Mouse (Mus musculus) CD4-positive, CD25-positive, alpha-beta regulatory T cell, adult 2 months (primary cell): ENCODE results near the gene Igflr1.

Experiments used
- DNase-seq: peaks from one replicate; pipeline ENCODE4 v3.0.0-alpha.2; 2012; ENCODE audit warnings: low read depth, low spot score

The Igflr1 gene

GRCm38 (mm10) chr7:30553810-30554584, 11.2 kb upstream of the Igflr1 start:
- DNase-seq: no peak

GRCm38 (mm10) chr7:30556894-30557536, 8.2 kb upstream of the Igflr1 start:
- peak; percentile 53 for DNase-seq

- DNase-seq: no peak
Measured at GRCm38 (mm10) chr7:30557901-30558514, 7.2 kb upstream of the Igflr1 start.

- DNase-seq: peak; percentile 26
Measured at GRCm38 (mm10) chr7:30558656-30559442, 6.4 kb upstream of the Igflr1 start.

- peak; percentile 94 for DNase-seq
Measured at GRCm38 (mm10) chr7:30559443-30559954, 5.7 kb upstream of the Igflr1 start, which contains the start of gene Lin37. Lin37 (minus strand) TSS chr7:30559838.

GRCm38 (mm10) chr7:30560296-30560695, 4.9 kb upstream of the Igflr1 start:
- DNase-seq: no peak

- no peak for DNase-seq
Measured at GRCm38 (mm10) chr7:30562526-30563116, 2.6 kb upstream of the Igflr1 start.

- DNase-seq: peak; percentile 99
Measured at GRCm38 (mm10) chr7:30563117-30563905, 1.9 kb upstream of the Igflr1 start, which contains the start of the genes U2af1l4, Gm49396 and Psenen. U2af1l4 (plus strand) TSS chr7:30563301. Gm49396 (plus strand) TSS chr7:30563344. Psenen (minus strand) TSS chr7:30563627.

- DNase-seq: peak; percentile 88
Measured at GRCm38 (mm10) chr7:30563906-30564280, 1.3 kb upstream of the Igflr1 start.

- DNase-seq: no peak
Measured at GRCm38 (mm10) chr7:30566033-30566432, 806 bp downstream of the Igflr1 start.

- no peak for DNase-seq
Measured at GRCm38 (mm10) chr7:30567555-30567954, 2.3 kb downstream of the Igflr1 start.

GRCm38 (mm10) chr7:30572389-30572788, 7.2 kb downstream of the Igflr1 start:
- no peak for DNase-seq

- no peak for DNase-seq
Measured at GRCm38 (mm10) chr7:30572969-30573368, 7.7 kb downstream of the Igflr1 start.

GRCm38 (mm10) chr7:30579950-30580349, 14.7 kb downstream of the Igflr1 start:
- no peak for DNase-seq

- DNase-seq: no peak
Measured at GRCm38 (mm10) chr7:30581547-30581946, 16.3 kb downstream of the Igflr1 start.

GRCm38 (mm10) chr7:30584339-30584738, 19.1 kb downstream of the Igflr1 start:
- no peak for DNase-seq

- no peak for DNase-seq
Measured at GRCm38 (mm10) chr7:30585170-30585569, 19.9 kb downstream of the Igflr1 start.

GRCm38 (mm10) chr7:30586455-30587020, 21.3 kb downstream of the Igflr1 start:
- DNase-seq: no peak

GRCm38 (mm10) chr7:30587842-30588667, 22.8 kb downstream of the Igflr1 start:
- DNase-seq: no peak
